Mouse (Mus musculus) lung, postnatal 25 days (tissue): ENCODE measurements around the gene Fads2.
"Not testable (repeated sequence)": the region's sequence is repeated elsewhere in the genome, so short reads cannot be mapped to it uniquely, and the experiment has no call there.

Experiments
- DNase-seq: peaks from one replicate; pipeline ENCODE4 v3.0.0; 2022; ENCODE audit warnings: low spot score

Fads2 gene

GRCm38 (mm10) chr19:10101341-10102053 lies at the start of gene Fads2:
Fads2 (minus strand) TSS chr19:10101746.
- peak; percentile 80 for DNase-seq

- DNase-seq, result peak; percentile 27
Measured at GRCm38 (mm10) chr19:10149189-10149588, 47.6 kb upstream of the Fads2 start.

- peak; percentile 44 for DNase-seq
Measured at GRCm38 (mm10) chr19:10148555-10148954, 47.0 kb upstream of the Fads2 start.

DNA sequence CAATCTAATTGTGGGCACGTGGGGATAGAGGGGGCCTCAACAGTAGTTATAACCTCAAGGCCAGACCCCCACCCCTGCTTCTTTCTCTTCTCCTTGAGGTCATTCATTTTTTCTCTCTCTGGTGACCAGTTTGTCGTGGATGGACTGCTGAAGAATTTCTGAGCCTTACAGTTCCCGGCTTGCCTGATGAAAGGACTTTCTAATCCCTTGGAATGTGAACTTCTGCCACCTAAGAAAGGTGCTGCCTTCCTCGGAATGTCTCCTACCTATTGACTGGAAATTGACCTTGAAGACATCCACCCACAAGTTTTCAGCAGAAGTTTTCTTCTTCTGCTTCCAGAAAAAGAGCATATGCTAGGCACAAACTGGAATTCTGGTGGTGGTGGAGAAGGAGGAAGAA lies 42.9 kb upstream of the Fads2 start:
- no peak for DNase-seq

GRCm38 (mm10) chr19:10143667-10144066 lies 42.1 kb upstream of the Fads2 start:
- no peak for DNase-seq

GRCm38 (mm10) chr19:10139736-10140135 lies 38.2 kb upstream of the Fads2 start:
- no peak for DNase-seq

GRCm38 (mm10) chr19:10137423-10137822 lies 35.9 kb upstream of the Fads2 start:
- peak; percentile 43 for DNase-seq

GRCm38 (mm10) chr19:10134692-10135091 lies 33.1 kb upstream of the Fads2 start:
- DNase-seq, result peak; percentile 66

DNA sequence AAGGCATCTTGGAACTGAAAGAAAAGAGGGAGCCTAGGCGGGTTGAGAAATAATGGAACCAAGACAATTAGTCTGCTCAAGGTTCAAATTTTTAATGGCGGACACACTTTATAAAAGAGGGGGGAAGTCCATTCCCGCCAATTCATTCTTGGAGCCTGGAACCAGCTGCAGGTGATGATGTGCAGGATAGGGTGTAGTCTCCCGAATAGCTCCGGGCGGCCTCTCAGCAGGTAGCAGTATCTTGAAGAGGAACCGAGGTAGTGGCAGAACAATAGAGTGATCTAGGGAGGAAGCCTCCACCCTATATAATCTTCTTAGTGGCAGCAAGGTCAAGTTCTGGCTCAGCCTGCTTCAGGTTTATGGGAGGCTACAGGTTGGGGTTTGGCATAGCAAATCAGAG lies 28.0 kb upstream of the Fads2 start:
- not testable (repeated sequence) for DNase-seq

DNA sequence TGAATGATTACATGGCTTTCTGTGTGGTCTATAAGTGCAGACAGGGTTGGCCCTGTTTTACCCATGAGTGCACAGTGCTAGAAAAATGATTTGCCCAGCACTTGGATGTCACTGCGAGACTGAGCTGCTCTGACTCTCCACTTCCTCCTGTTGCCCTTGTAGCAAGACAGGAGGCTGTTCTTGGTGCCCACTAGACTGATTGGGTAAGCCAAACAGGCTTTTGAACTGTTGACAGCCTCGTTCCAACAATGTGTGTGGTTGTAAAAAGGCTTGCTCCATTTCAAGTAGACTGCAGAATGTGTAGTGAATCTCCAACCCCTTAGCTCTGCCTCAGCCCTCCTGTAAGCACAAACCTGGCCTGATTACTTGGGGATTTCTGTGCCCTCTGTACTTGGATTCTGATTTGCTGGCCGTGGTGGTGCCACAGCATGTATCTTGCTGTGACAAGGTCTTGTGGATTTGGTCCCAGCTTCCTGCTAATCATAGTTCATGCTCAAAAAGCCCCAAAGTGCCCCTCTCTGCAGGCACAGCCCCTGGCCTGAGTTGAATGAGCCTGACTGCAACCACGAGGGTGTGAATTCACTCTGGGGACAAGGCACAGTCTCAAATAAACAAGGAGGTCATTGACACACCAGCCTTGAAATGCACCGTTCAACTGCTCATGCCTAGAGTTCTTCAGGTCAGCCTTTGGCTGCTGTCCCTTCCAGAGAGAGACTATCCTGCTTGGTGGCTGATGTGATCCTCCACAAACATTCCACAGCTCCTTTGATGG lies 25.1 kb upstream of the Fads2 start:
- DNase-seq, result no peak

DNA sequence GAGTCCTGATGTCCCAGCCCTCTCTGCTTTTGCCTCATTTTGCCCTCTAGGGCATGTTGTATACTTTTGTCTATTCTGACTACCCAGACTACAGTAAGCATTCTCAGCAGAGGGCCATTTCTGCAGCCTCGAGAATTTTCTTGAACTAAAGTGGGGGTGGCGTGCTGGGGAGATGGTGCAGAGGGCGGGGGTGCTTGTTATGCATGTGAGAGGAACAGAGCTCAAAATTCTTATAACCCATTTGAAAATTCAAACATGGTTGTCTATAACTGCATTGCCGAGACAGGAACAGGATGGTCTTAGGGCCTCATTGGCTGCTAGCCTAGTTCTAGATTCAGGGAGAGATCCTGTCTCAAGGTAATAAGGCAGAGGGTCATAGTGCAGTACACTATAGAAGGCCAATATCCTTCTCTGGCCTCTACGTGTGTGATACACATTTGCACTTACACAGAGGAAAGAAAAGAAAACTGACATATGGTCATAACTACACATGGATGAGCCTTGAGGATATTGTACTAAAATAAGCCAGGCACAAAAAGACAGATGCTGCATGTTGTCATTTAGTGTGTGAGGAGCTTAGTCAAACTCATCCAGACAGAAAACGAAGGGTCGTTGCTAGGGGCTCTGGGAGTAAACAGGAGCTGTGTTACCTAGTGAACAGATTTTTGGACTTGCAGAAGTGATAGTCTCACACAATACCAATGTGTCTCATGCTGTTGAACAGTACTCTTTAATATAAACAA lies 22.5 kb upstream of the Fads2 start:
- DNase-seq, result no peak

- DNase-seq, result no peak
Measured at GRCm38 (mm10) chr19:10122021-10122631, 20.6 kb upstream of the Fads2 start.

GRCm38 (mm10) chr19:10116641-10117040 lies 15.1 kb upstream of the Fads2 start:
- DNase-seq, result no peak

- no peak for DNase-seq
Measured at GRCm38 (mm10) chr19:10115373-10116158, 14.0 kb upstream of the Fads2 start.

- DNase-seq, result no peak
Measured at GRCm38 (mm10) chr19:10112956-10113355, 11.4 kb upstream of the Fads2 start.

- DNase-seq, result no peak
Measured at GRCm38 (mm10) chr19:10108666-10109065, 7.1 kb upstream of the Fads2 start.

DNA sequence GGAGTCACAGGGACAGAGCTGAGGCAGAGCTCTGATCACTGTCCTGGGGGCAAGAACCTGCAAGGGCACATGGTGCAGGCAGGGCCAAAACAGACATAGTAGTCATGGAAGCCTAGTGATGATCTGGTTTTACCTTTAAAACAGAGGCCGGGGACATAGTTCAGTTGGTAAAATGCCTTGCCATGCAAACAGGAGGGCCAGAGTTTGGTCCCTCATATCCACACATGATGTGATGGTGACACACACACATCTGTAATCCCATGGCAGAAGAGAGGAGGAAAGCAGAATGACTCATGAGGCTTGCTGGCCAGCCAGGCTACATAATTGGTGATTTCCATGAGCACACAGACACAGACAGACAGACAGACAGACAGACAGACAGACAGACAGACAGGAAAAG lies 6.6 kb upstream of the Fads2 start:
- DNase-seq, result no peak

DNA sequence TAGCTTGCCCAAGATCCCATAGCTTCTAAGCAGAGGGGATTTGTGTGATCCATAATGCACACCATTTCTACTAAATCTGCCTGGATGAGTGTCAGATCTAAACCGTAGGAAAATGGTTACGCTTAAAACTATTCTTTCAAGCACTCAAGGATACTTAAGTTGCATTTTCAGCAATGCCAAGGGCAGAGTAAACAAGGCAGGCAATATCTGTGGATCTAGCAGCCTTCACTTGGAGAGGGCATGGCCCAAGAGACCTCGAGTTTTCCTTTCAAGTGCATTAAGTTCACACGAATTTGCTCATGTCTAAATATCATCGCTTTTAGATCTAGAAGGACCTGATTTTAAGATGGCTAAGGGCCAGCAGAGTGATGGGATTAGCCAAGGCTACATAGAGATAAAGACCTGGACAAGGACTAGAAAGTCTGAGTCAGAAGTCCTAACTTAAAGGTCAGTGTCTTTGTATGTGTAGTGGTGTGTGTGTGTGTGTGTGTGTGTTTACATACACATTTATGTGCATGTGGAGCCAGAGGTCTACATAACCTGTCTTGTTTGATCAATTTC lies 5.6 kb upstream of the Fads2 start:
- no peak for DNase-seq

GRCm38 (mm10) chr19:10106634-10107033 lies 5.1 kb upstream of the Fads2 start:
- DNase-seq, result no peak

DNA sequence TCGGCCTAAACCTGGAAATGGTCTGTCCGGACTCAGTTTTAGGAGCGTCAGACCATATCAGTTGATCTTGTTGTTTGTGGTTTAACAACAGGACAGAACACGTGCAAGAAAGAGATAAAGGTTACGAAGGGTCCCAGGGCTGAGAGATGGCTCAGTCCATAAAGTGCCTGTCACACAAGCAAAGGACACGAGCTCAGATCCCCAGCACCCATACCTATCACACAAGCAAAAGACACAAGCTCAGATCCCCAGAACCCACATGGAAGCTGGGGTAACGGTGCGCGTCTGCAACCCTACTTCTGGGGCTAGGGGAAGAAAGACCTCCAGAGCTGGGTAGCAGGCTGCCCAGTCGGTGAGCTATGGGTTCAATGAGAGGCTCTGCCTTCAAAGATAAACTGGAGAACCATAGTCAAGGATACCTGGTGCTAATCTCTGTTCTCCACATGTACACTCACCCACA lies 3.5 kb upstream of the Fads2 start:
- DNase-seq, result no peak

DNA sequence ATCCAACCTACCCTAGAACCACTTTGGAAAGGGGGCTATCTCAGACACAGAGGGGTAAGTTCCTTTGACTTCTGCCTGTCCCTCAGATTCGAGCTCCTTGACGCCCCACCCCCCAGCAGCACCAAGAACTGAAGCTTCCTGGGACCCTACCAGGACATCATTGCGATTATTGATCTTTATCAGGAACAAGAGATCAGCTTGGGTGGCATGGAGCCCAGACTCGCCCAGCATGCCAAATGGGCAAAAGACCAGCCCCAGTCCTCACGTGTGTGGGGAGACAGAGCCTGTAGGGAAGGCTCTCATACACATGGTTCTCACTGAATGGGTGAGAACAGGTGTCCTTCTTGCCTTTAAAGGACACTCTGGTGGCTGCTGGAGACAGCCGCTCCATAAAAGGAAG lies 2.7 kb upstream of the Fads2 start:
- DNase-seq, result no peak
